Comparison of ENCODE assay signal across 21 mouse cellular contexts in genomic region chr17:63235821-63236220, GRCm38 (mm10).
DNase-seq lines count a peak whose midpoint lies in the region; ATAC-seq and TF ChIP-seq lines count a peak whose summit lies in the region.
"Had no signal": no experiment of that assay in that cellular context is flagged by ENCODE, and none has a peak within 500 bp of the region (broad histone marks: within the 10 kb centered on the region; RNA-seq: fewer than 3 reads in every experiment).

No protein-coding gene starts in this region.

- TF ChIP-seq EP300 in lung, postnatal 0 days (IDR thresholded peaks at IDR 0.05) = no peak

- DNase-seq in heart, adult 11 months = peak; percentile 16
- no peak for DNase-seq in heart, embryonic 10.5 days (ENCODE audit: low spot score)
- no peak for DNase-seq in kidney, postnatal 36 days
- DNase-seq in lung, postnatal 0 days (ENCODE audit: low spot score) = no peak
- DNase-seq in lung, postnatal 36 days = no peak
- DNase-seq in frontal cortex, postnatal 14 days (ENCODE audit: low spot score in 2 of 2) = no peak
- DNase-seq: adrenal gland, adult 2 months; adrenal gland, postnatal 25 days; cerebellum, adult 18-20 months; cerebellum, adult 9-11 months; cerebellum, postnatal 36 days; gastrocnemius, postnatal 36 days; heart, adult 2 months had no signal

- ATAC-seq in kidney, embryonic 15.5 days (replicated peaks; ENCODE audit: low FRiP score) = peak; percentile 64; the same call in 1 of the 2 replicates
- ATAC-seq in lung, postnatal 0 days = no peak
- ATAC-seq: activated CD4-positive, CD25-positive, alpha-beta regulatory T cell, adult 4 months; Patski had no signal

- H3K9ac ChIP-seq in kidney, embryonic 15.5 days = no peak overlapping the region
- no peak overlapping the region for H3K9ac ChIP-seq in lung, postnatal 0 days (replicated peaks; ENCODE audit: low read depth)
- H3K9ac ChIP-seq: embryonic facial prominence, embryonic 13.5 days; forebrain, embryonic 12.5 days; heart, embryonic 12.5 days; hindbrain, embryonic 14.5 days had no signal

- no peak overlapping the region for H3K4me2 ChIP-seq in kidney, embryonic 15.5 days
- H3K4me2 ChIP-seq in lung, postnatal 0 days (replicated peaks; ENCODE audit: low read depth, low read length) = no peak overlapping the region
- H3K4me2 ChIP-seq: embryonic facial prominence, embryonic 13.5 days; forebrain, embryonic 12.5 days; heart, embryonic 12.5 days; hindbrain, embryonic 14.5 days had no signal

- H3K27me3 ChIP-seq in heart, embryonic 10.5 days (ENCODE audit: insufficient read depth, poor library complexity, severe bottlenecking) = no peaks in the 10 kb centered on the region
- no peaks in the 10 kb centered on the region for H3K27me3 ChIP-seq in kidney, embryonic 15.5 days
- no peaks in the 10 kb centered on the region for H3K27me3 ChIP-seq in lung, postnatal 0 days (replicated peaks; ENCODE audit: insufficient read depth, low read length)
- H3K27me3 ChIP-seq: embryonic facial prominence, embryonic 13.5 days; forebrain, embryonic 12.5 days; heart, embryonic 12.5 days; Patski had no signal

- H3K4me1 ChIP-seq in heart, embryonic 10.5 days = peaks cover 10% of the 10 kb centered on the region
- 0 out of 2 replicates have a peak, but pooled peaks cover 2% of the 10 kb centered on the region for H3K4me1 ChIP-seq in kidney, embryonic 15.5 days
- H3K4me1 ChIP-seq in lung, postnatal 0 days (ENCODE audit: insufficient read depth, low read depth, low read length) = no peaks in the 10 kb centered on the region
- H3K4me1 ChIP-seq: forebrain, embryonic 12.5 days had no signal

- TF ChIP-seq CTCF in lung, postnatal 0 days (IDR thresholded peaks at IDR 0.05) = peak; percentile 33

- H3K36me3 ChIP-seq in heart, embryonic 10.5 days = no peaks in the 10 kb centered on the region
- no peaks in the 10 kb centered on the region for H3K36me3 ChIP-seq in kidney, embryonic 15.5 days
- no peaks in the 10 kb centered on the region for H3K36me3 ChIP-seq in lung, postnatal 0 days (ENCODE audit: insufficient read depth, low read length)
- H3K36me3 ChIP-seq: embryonic facial prominence, embryonic 13.5 days; forebrain, embryonic 12.5 days; heart, embryonic 12.5 days; hindbrain, embryonic 10.5 days had no signal

- no peak overlapping the region for H3K27ac ChIP-seq in heart, embryonic 10.5 days
- H3K27ac ChIP-seq in kidney, embryonic 15.5 days = no peak overlapping the region
- no peak overlapping the region for H3K27ac ChIP-seq in lung, postnatal 0 days (ENCODE audit: low read length)
- H3K27ac ChIP-seq: embryonic facial prominence, embryonic 13.5 days; forebrain, embryonic 12.5 days; heart, adult 2 months; hindbrain, embryonic 10.5 days; hindbrain, embryonic 14.5 days had no signal

- H3K9me3 ChIP-seq in heart, embryonic 10.5 days = no peaks in the 10 kb centered on the region
- no peaks in the 10 kb centered on the region for H3K9me3 ChIP-seq in kidney, embryonic 15.5 days (replicated peaks)
- no peaks in the 10 kb centered on the region for H3K9me3 ChIP-seq in lung, postnatal 0 days (ENCODE audit: low read length)
- H3K9me3 ChIP-seq: embryonic facial prominence, embryonic 13.5 days; forebrain, embryonic 12.5 days; heart, embryonic 12.5 days; hindbrain, embryonic 10.5 days had no signal

- WGBS in heart, embryonic 10.5 days = 43% methylated on average over 3 of the region's 3 CpGs
- 55% methylated on average over 3 of the region's 3 CpGs for WGBS in kidney, embryonic 15.5 days
- WGBS in lung, postnatal 0 days = 45% methylated on average over 3 of the region's 3 CpGs

- no peak overlapping the region for H3K4me3 ChIP-seq in heart, embryonic 10.5 days
- no peak overlapping the region for H3K4me3 ChIP-seq in kidney, embryonic 15.5 days (replicated peaks)
- no peak overlapping the region for H3K4me3 ChIP-seq in lung, postnatal 0 days (ENCODE audit: low read depth, low read length)
- H3K4me3 ChIP-seq: embryonic facial prominence, embryonic 13.5 days; forebrain, embryonic 12.5 days; heart, adult 2 months; heart, embryonic 12.5 days; hindbrain, embryonic 10.5 days had no signal
